Mouse (Mus musculus) liver, embryonic 11.5 days (tissue): ENCODE measurements around the gene Cdc42se2. TPM values are rescaled to one million over a fixed set of nuclear protein-coding genes. Genes with fewer than 3 reads are reported as not detected.

Experiments
- ATAC-seq: fragments of 200-750 bp; cut with Nextera tagmentation; replicated peaks from 2 replicates; pipeline ENCODE4 v1.8.0; 2017; ENCODE audit warnings: moderate number of reproducible peaks, mild to moderate bottlenecking, moderate TSS enrichment, moderate library complexity; ENCODE audit not compliant: low FRiP score
- DNase-seq: peaks from one replicate; pipeline ENCODE4 v3.0.0-alpha.2; 2017; ENCODE audit warnings: low spot score
- H3K27ac ChIP-seq: fragments of 300-500 bp; sonication (generic); 2 replicates; pipeline ENCODE4 v1.5.1; 2014; ENCODE audit warnings: mild to moderate bottlenecking, low read depth, low read length, control low read depth
- H3K27me3 ChIP-seq: fragments of 300-500 bp; sonication (generic); replicated peaks from 2 replicates; pipeline ENCODE4 v1.6.1; 2014; ENCODE audit warnings: low read length, mixed read lengths; ENCODE audit not compliant: control insufficient read depth, insufficient read depth
- H3K36me3 ChIP-seq: fragments of 300-500 bp; sonication (generic); 2 replicates; pipeline ENCODE4 v1.6.1; 2014; ENCODE audit warnings: mild to moderate bottlenecking, low read length, moderate library complexity, mixed read lengths; ENCODE audit not compliant: control insufficient read depth, insufficient read depth
- H3K4me1 ChIP-seq: fragments of 300-500 bp; sonication (generic); replicated peaks from 2 replicates; pipeline ENCODE4 v1.6.1; 2014; ENCODE audit warnings: low read length, mixed read lengths; ENCODE audit not compliant: control insufficient read depth, insufficient read depth
- H3K4me2 ChIP-seq: fragments of 300-500 bp; sonication (generic); 2 replicates; pipeline ENCODE4 v1.6.1; 2014; ENCODE audit warnings: mild to moderate bottlenecking, control low read depth, moderate library complexity
- H3K4me3 ChIP-seq: fragments of 300-500 bp; sonication (generic); 2 replicates; pipeline ENCODE4 v1.5.1; 2014; ENCODE audit warnings: low read depth, low read length, control low read depth
- H3K9ac ChIP-seq: fragments of 300-500 bp; sonication (generic); 2 replicates; pipeline ENCODE4 v1.6.1; 2014; ENCODE audit warnings: low read depth, low read length, control low read depth
- H3K9me3 ChIP-seq: fragments of 300-500 bp; sonication (generic); 2 replicates; pipeline ENCODE4 v1.6.1; 2016; ENCODE audit warnings: low read length, inconsistent platforms, mixed read lengths; ENCODE audit not compliant: control insufficient read depth
- WGBS: fragments of 180-500 bp; shearing (Covaris S2); extraction: QIAGEN DNeasy Blood & Tissue Kit; methylation state at CpG from one replicate; pipeline ENCODE4 v1.1.7; 2014; 5-methylcytosine and 5-hydroxymethylcytosine counted together
- polyA plus RNA-seq: library from polyadenylated mRNA; unstranded; fragments of >200 nt; fragmentation: Nextera tagmentation; extraction: Ambion mirVana; gene quantifications from 2 replicates; pipeline ENCODE4 v1.2.1, GENCODE M21; 2014

Gene Cdc42se2
- polyA plus RNA-seq, 1 experiment from 2014 or later = 43.2 TPM

GRCm38 (mm10) chr11:54724353-54725034 lies 63.0 kb downstream of the Cdc42se2 start:
- no peak for ATAC-seq
- Histone ChIP-seq H3K27me3 (no peaks in the 10 kb centered on the region), H3K4me2 (no peak overlapping the region), H3K36me3 (peaks cover 3% of the 10 kb centered on the region; the same call in 1 of the 2 replicates), H3K9me3 (no peaks in the 10 kb centered on the region), H3K4me1 (no peaks in the 10 kb centered on the region), H3K4me3 (no peak overlapping the region), H3K27ac (no peak overlapping the region), H3K9ac (no peak overlapping the region)
- no peak for DNase-seq
- 87% methylated on average over 4 of the region's 4 CpGs for WGBS

GRCm38 (mm10) chr11:54722057-54722456 lies 65.4 kb downstream of the Cdc42se2 start:
- 82% methylated on average over 6 of the region's 6 CpGs for WGBS
- no peaks in the 10 kb centered on the region for H3K4me1 ChIP-seq

GRCm38 (mm10) chr11:54718601-54719000 lies 68.9 kb downstream of the Cdc42se2 start:
- Histone ChIP-seq H3K4me1 (no peaks in the 10 kb centered on the region), H3K36me3 (peaks cover 11% of the 10 kb centered on the region), H3K27ac (no peak overlapping the region), H3K27me3 (no peaks in the 10 kb centered on the region), H3K4me3 (no peak overlapping the region), H3K9me3 (no peaks in the 10 kb centered on the region), H3K4me2 (no peak overlapping the region), H3K9ac (no peak overlapping the region)
- DNase-seq = no peak
- ATAC-seq = no peak
- WGBS = 78% methylated on average over 3 of the region's 3 CpGs

More at GRCm38 (mm10) chr11:54722057-54722456, 65.4 kb downstream of the Cdc42se2 start:
- Histone ChIP-seq H3K9ac (no peak overlapping the region), H3K9me3 (no peaks in the 10 kb centered on the region), H3K4me3 (no peak overlapping the region), H3K27ac (no peak overlapping the region), H3K36me3 (peaks cover 3% of the 10 kb centered on the region; the same call in 1 of the 2 replicates), H3K27me3 (no peaks in the 10 kb centered on the region), H3K4me2 (no peak overlapping the region)
- no peak for ATAC-seq
- no peak for DNase-seq

GRCm38 (mm10) chr11:54717893-54718292 lies 69.6 kb downstream of the Cdc42se2 start:
- ATAC-seq (no peak), DNase-seq (no peak)
- no peaks in the 10 kb centered on the region for H3K9me3 ChIP-seq
- H3K27ac ChIP-seq = no peak overlapping the region
- WGBS = 82% methylated on average over 3 of the region's 3 CpGs
- H3K4me3 ChIP-seq = no peak overlapping the region
- no peaks in the 10 kb centered on the region for H3K27me3 ChIP-seq
- no peak overlapping the region for H3K4me2 ChIP-seq
- H3K4me1 ChIP-seq = no peaks in the 10 kb centered on the region
- peaks cover 11% of the 10 kb centered on the region for H3K36me3 ChIP-seq
- H3K9ac ChIP-seq = no peak overlapping the region

- no peak for DNase-seq
- no peak overlapping the region for H3K9ac ChIP-seq
- H3K4me2 ChIP-seq = no peak overlapping the region
- no peak overlapping the region for H3K4me3 ChIP-seq
- no peaks in the 10 kb centered on the region for H3K9me3 ChIP-seq
- WGBS = 74% methylated on average over 2 of the region's 2 CpGs
- H3K4me1 ChIP-seq = no peaks in the 10 kb centered on the region
- H3K27me3 ChIP-seq = no peaks in the 10 kb centered on the region
- H3K36me3 ChIP-seq = peaks cover 8% of the 10 kb centered on the region
- no peak for ATAC-seq
- H3K27ac ChIP-seq = no peak overlapping the region
These were observed 74.6 kb downstream of the Cdc42se2 start for GRCm38 (mm10) chr11:54712849-54713248.

- Histone ChIP-seq H3K27me3 (no peaks in the 10 kb centered on the region), H3K4me3 (no peak overlapping the region), H3K4me1 (no peaks in the 10 kb centered on the region), H3K9me3 (no peaks in the 10 kb centered on the region), H3K9ac (no peak overlapping the region), H3K36me3 (peaks cover 2% of the 10 kb centered on the region; the same call in 1 of the 2 replicates), H3K27ac (no peak overlapping the region), H3K4me2 (no peak overlapping the region)
- no peak for DNase-seq
- 68% methylated on average over 4 of the region's 4 CpGs for WGBS
- no peak for ATAC-seq
These were observed 76.8 kb downstream of the Cdc42se2 start for GRCm38 (mm10) chr11:54710512-54711293.

GRCm38 (mm10) chr11:54709645-54710044 lies 77.8 kb downstream of the Cdc42se2 start:
- Histone ChIP-seq H3K36me3 (no peaks in the 10 kb centered on the region), H3K4me3 (no peak overlapping the region), H3K4me2 (no peak overlapping the region), H3K4me1 (no peaks in the 10 kb centered on the region), H3K27me3 (no peaks in the 10 kb centered on the region), H3K9ac (no peak overlapping the region), H3K9me3 (no peaks in the 10 kb centered on the region), H3K27ac (no peak overlapping the region)
- DNase-seq (no peak), ATAC-seq (no peak)
- WGBS = 65% methylated on average over 2 of the region's 2 CpGs

GRCm38 (mm10) chr11:54708153-54708552 lies 79.3 kb downstream of the Cdc42se2 start:
- H3K27ac ChIP-seq = no peak overlapping the region
- no peaks in the 10 kb centered on the region; the same call in 1 of the 2 replicates for H3K4me1 ChIP-seq
- H3K36me3 ChIP-seq = no peaks in the 10 kb centered on the region
- H3K9me3 ChIP-seq = no peaks in the 10 kb centered on the region
- ATAC-seq (no peak), DNase-seq (no peak)
- H3K9ac ChIP-seq = no peak overlapping the region
- no peak overlapping the region for H3K4me2 ChIP-seq
- H3K27me3 ChIP-seq = no peaks in the 10 kb centered on the region
- no peak overlapping the region for H3K4me3 ChIP-seq
- 77% methylated on average over 2 of the region's 2 CpGs for WGBS
